Mouse (Mus musculus) small intestine, adult 2 months (tissue): Measurements from ENCODE around the gene Rps7.

ENCODE experiments used
- CTCF ChIP-seq: fragments of 200-500 bp; IDR thresholded peaks from 2 replicates; pipeline ENCODE4 v1.5.1; 2012; ENCODE audit warnings: low read depth, mild to moderate bottlenecking, control low read depth, inconsistent platforms, low read length, moderate library complexity, mixed read lengths; ENCODE audit not compliant: insufficient replicate concordance, insufficient read length; ENCODE audit errors: extremely low read depth
- POLR2A ChIP-seq: fragments of 200-500 bp; IDR thresholded peaks from 2 replicates; pipeline ENCODE4 v1.6.1; 2012; ENCODE audit warnings: low read depth, mild to moderate bottlenecking, control low read depth, inconsistent platforms, low read length, moderate library complexity

GRCm38 (mm10) chr12:28589090-28589868 lies 46.5 kb downstream of the Rps7 start:
- TF ChIP-seq CTCF = peak; percentile 72; the same call in 1 of the 2 replicates
- TF ChIP-seq POLR2A = no peak
